Mouse (Mus musculus) heart, embryonic 11.5 days (tissue): Measurements from ENCODE around the gene Plxnd1. TPM values are rescaled to one million over a fixed set of nuclear protein-coding genes. Genes with fewer than 3 reads are reported as not detected.

ENCODE experiments used
- ATAC-seq: fragments of 200-750 bp; cut with Nextera tagmentation; replicated peaks from 2 replicates; pipeline ENCODE4 v1.8.0; 2017; ENCODE audit warnings: moderate library complexity; ENCODE audit not compliant: insufficient number of reproducible peaks, low FRiP score, low TSS enrichment
- H3K27ac ChIP-seq: fragments of 300-500 bp; sonication (generic); 2 replicates; pipeline ENCODE4 v1.5.1; 2014; ENCODE audit warnings: mild to moderate bottlenecking, low read depth, low read length
- H3K27me3 ChIP-seq: fragments of 300-500 bp; sonication (generic); 2 replicates; pipeline ENCODE4 v1.6.1; 2014; ENCODE audit warnings: mild to moderate bottlenecking, low read length, mixed read lengths; ENCODE audit not compliant: control insufficient read depth, insufficient read depth
- H3K36me3 ChIP-seq: fragments of 300-500 bp; sonication (generic); 2 replicates; pipeline ENCODE4 v1.6.1; 2014; ENCODE audit warnings: mild to moderate bottlenecking, low read length, moderate library complexity, mixed read lengths; ENCODE audit not compliant: control insufficient read depth, insufficient read depth
- H3K4me1 ChIP-seq: fragments of 300-500 bp; sonication (generic); 2 replicates; pipeline ENCODE4 v1.6.1; 2014; ENCODE audit warnings: low read length; ENCODE audit not compliant: control insufficient read depth, insufficient read depth
- H3K4me2 ChIP-seq: fragments of 300-500 bp; sonication (generic); 2 replicates; pipeline ENCODE4 v1.6.1; 2014; ENCODE audit warnings: mild to moderate bottlenecking, moderate library complexity
- H3K4me3 ChIP-seq: fragments of 300-500 bp; sonication (generic); 2 replicates; pipeline ENCODE4 v1.5.1; 2014; ENCODE audit warnings: low read depth, low read length
- H3K9ac ChIP-seq: fragments of 300-500 bp; sonication (generic); 2 replicates; pipeline ENCODE4 v1.6.1; 2014; ENCODE audit warnings: mild to moderate bottlenecking, low read depth, low read length, moderate library complexity
- H3K9me3 ChIP-seq: fragments of 300-500 bp; sonication (generic); replicated peaks from 2 replicates; pipeline ENCODE4 v1.6.1; 2016; ENCODE audit warnings: low read length; ENCODE audit not compliant: control insufficient read depth
- WGBS: fragments of 180-500 bp; shearing (Covaris S2); extraction: QIAGEN DNeasy Blood & Tissue Kit; methylation state at CpG from one replicate; pipeline ENCODE4 v1.1.7; 2014; ENCODE audit not compliant: insufficient replicate concordance; 5-methylcytosine and 5-hydroxymethylcytosine counted together
- polyA plus RNA-seq: library from polyadenylated mRNA; unstranded; fragments of >200 nt; fragmentation: Nextera tagmentation; extraction: Ambion mirVana; gene quantifications from 2 replicates; pipeline ENCODE4 v1.2.1, GENCODE M21; 2014

The Plxnd1 gene
- polyA plus RNA-seq, 1 experiment from 2014 or later, result 56.1 TPM

- WGBS, result 32% methylated on average over 6 of the region's 6 CpGs
- no peaks in the 10 kb centered on the region for H3K9me3 ChIP-seq
- ATAC-seq, result peak; percentile 62
Observed at GRCm38 (mm10) chr6:115924829-115925228, 70.0 kb downstream of the Plxnd1 start.

GRCm38 (mm10) chr6:115919876-115920275, 74.9 kb downstream of the Plxnd1 start:
- Histone ChIP-seq H3K9me3 (no peaks in the 10 kb centered on the region), H3K9ac (no peak overlapping the region), H3K4me2 (no peak overlapping the region), H3K27ac (no peak overlapping the region), H3K4me1 (peaks cover 39% of the 10 kb centered on the region), H3K36me3 (no peaks in the 10 kb centered on the region), H3K27me3 (no peaks in the 10 kb centered on the region), H3K4me3 (no peak overlapping the region)
- WGBS, result 77% methylated on average over 5 of the region's 5 CpGs
- no peak for ATAC-seq

More at GRCm38 (mm10) chr6:115924829-115925228, 70.0 kb downstream of the Plxnd1 start:
- H3K9ac ChIP-seq, result no peak overlapping the region
- peaks cover 27% of the 10 kb centered on the region for H3K4me1 ChIP-seq
- no peak overlapping the region for H3K4me3 ChIP-seq
- peak overlapping the region; percentile 1; the same call in 1 of the 2 replicates for H3K4me2 ChIP-seq
- H3K27ac ChIP-seq, result 0 out of 2 replicates have a peak overlapping the region, but pooled peaks have one; percentile 50
- no peaks in the 10 kb centered on the region for H3K27me3 ChIP-seq
- no peaks in the 10 kb centered on the region for H3K36me3 ChIP-seq

- Histone ChIP-seq H3K4me3 (no peak overlapping the region), H3K27me3 (no peaks in the 10 kb centered on the region), H3K4me1 (peaks cover 40% of the 10 kb centered on the region), H3K9me3 (no peaks in the 10 kb centered on the region), H3K36me3 (no peaks in the 10 kb centered on the region), H3K4me2 (no peak overlapping the region), H3K9ac (no peak overlapping the region), H3K27ac (no peak overlapping the region)
- ATAC-seq, result no peak
- 95% methylated on average over 1 of the region's 1 CpGs for WGBS
Observed at GRCm38 (mm10) chr6:115918615-115919014, 76.2 kb downstream of the Plxnd1 start.

- Histone ChIP-seq H3K9ac (no peak overlapping the region), H3K4me3 (no peak overlapping the region), H3K9me3 (no peaks in the 10 kb centered on the region), H3K36me3 (no peaks in the 10 kb centered on the region), H3K27me3 (no peaks in the 10 kb centered on the region), H3K27ac (0 out of 2 replicates have a peak overlapping the region, but pooled peaks have one; percentile 75), H3K4me2 (no peak overlapping the region), H3K4me1 (peaks cover 49% of the 10 kb centered on the region)
- 39% methylated on average over 5 of the region's 5 CpGs for WGBS
- no peak for ATAC-seq
Observed at GRCm38 (mm10) chr6:115916611-115917010, 78.2 kb downstream of the Plxnd1 start.

GRCm38 (mm10) chr6:115915601-115916445, 79.0 kb downstream of the Plxnd1 start:
- no peak overlapping the region for H3K4me3 ChIP-seq
- no peaks in the 10 kb centered on the region for H3K27me3 ChIP-seq
- H3K36me3 ChIP-seq, result no peaks in the 10 kb centered on the region
- H3K9ac ChIP-seq, result no peak overlapping the region
- no peak for ATAC-seq
- WGBS, result 32% methylated on average over 17 of the region's 17 CpGs
- peak overlapping the region; percentile 31 for H3K4me2 ChIP-seq
- H3K9me3 ChIP-seq, result no peaks in the 10 kb centered on the region
- H3K27ac ChIP-seq, result peak overlapping the region; percentile 75
- peaks cover 57% of the 10 kb centered on the region for H3K4me1 ChIP-seq

GRCm38 (mm10) chr6:115914511-115915202, 80.1 kb downstream of the Plxnd1 start:
- H3K9ac ChIP-seq, result no peak overlapping the region
- WGBS, result 80% methylated on average over 15 of the region's 15 CpGs
- no peaks in the 10 kb centered on the region for H3K36me3 ChIP-seq
- no peaks in the 10 kb centered on the region for H3K9me3 ChIP-seq
- no peak for ATAC-seq
- H3K4me1 ChIP-seq, result peaks cover 61% of the 10 kb centered on the region
- no peak overlapping the region for H3K4me2 ChIP-seq
- no peak overlapping the region for H3K4me3 ChIP-seq
- H3K27ac ChIP-seq, result peak overlapping the region; percentile 75
- H3K27me3 ChIP-seq, result no peaks in the 10 kb centered on the region

- H3K27me3 ChIP-seq, result no peaks in the 10 kb centered on the region
- H3K4me1 ChIP-seq, result peaks cover 72% of the 10 kb centered on the region
- H3K36me3 ChIP-seq, result no peaks in the 10 kb centered on the region; the same call in 1 of the 2 replicates
- no peak overlapping the region for H3K4me3 ChIP-seq
- no peak overlapping the region for H3K27ac ChIP-seq
- no peaks in the 10 kb centered on the region for H3K9me3 ChIP-seq
- WGBS, result 80% methylated on average over 10 of the region's 10 CpGs
- no peak overlapping the region for H3K4me2 ChIP-seq
- ATAC-seq, result no peak
- no peak overlapping the region for H3K9ac ChIP-seq
Observed at GRCm38 (mm10) chr6:115913482-115913881, 81.3 kb downstream of the Plxnd1 start.

GRCm38 (mm10) chr6:115911763-115912162, 83.0 kb downstream of the Plxnd1 start:
- H3K9ac ChIP-seq, result peak overlapping the region; percentile 12; the same call in 1 of the 2 replicates
- no peaks in the 10 kb centered on the region; the same call in 1 of the 2 replicates for H3K36me3 ChIP-seq
- H3K4me1 ChIP-seq, result peaks cover 72% of the 10 kb centered on the region
- peak overlapping the region; percentile 38; the same call in 1 of the 2 replicates for H3K27ac ChIP-seq
- H3K9me3 ChIP-seq, result no peaks in the 10 kb centered on the region
- no peak overlapping the region for H3K4me3 ChIP-seq
- H3K4me2 ChIP-seq, result no peak overlapping the region
- no peaks in the 10 kb centered on the region for H3K27me3 ChIP-seq
- no peak for ATAC-seq
- 46% methylated on average over 6 of the region's 6 CpGs for WGBS
